Mouse (Mus musculus) layer of hippocampus, adult 11-12 months (tissue): ENCODE measurements around the gene Itpr2.

Experiments used
- DNase-seq: peaks from one replicate; pipeline ENCODE4 v3.0.0; 2022; ENCODE audit warnings: low spot score

The Itpr2 gene

GRCm38 (mm10) chr6:146501866-146502804 lies at the start of gene Itpr2:
Gene Itpr2, minus strand, starts transcription at chr6:146502223.
- DNase-seq, result peak; percentile 67

- no peak for DNase-seq
These were observed 49.3 kb upstream of the Itpr2 start for GRCm38 (mm10) chr6:146551326-146551725.

GRCm38 (mm10) chr6:146550421-146550820 lies 48.4 kb upstream of the Itpr2 start:
- no peak for DNase-seq

GRCm38 (mm10) chr6:146545289-146545865 lies 43.4 kb upstream of the Itpr2 start:
- no peak for DNase-seq

- DNase-seq, result no peak
These were observed 42.6 kb upstream of the Itpr2 start for GRCm38 (mm10) chr6:146544622-146545021.

- DNase-seq, result no peak
These were observed 38.4 kb upstream of the Itpr2 start for GRCm38 (mm10) chr6:146540386-146540785.

GRCm38 (mm10) chr6:146538661-146539060 lies 36.6 kb upstream of the Itpr2 start:
- no peak for DNase-seq

GRCm38 (mm10) chr6:146538071-146538470 lies 36.0 kb upstream of the Itpr2 start:
- no peak for DNase-seq

- no peak for DNase-seq
These were observed 35.1 kb upstream of the Itpr2 start for GRCm38 (mm10) chr6:146537111-146537510.

- DNase-seq, result no peak
These were observed 33.5 kb upstream of the Itpr2 start for GRCm38 (mm10) chr6:146535501-146535900.

- DNase-seq, result no peak
These were observed 31.1 kb upstream of the Itpr2 start for GRCm38 (mm10) chr6:146533146-146533545.

GRCm38 (mm10) chr6:146530769-146531168 lies 28.7 kb upstream of the Itpr2 start:
- DNase-seq, result no peak

- no peak for DNase-seq
These were observed 28.3 kb upstream of the Itpr2 start for GRCm38 (mm10) chr6:146530363-146530762.

- DNase-seq, result no peak
These were observed 25.5 kb upstream of the Itpr2 start for GRCm38 (mm10) chr6:146527537-146527936.

- DNase-seq, result no peak
These were observed 23.5 kb upstream of the Itpr2 start for GRCm38 (mm10) chr6:146525500-146525899.

- no peak for DNase-seq
These were observed 19.6 kb upstream of the Itpr2 start for GRCm38 (mm10) chr6:146521456-146522245.

- DNase-seq, result no peak
These were observed 17.0 kb upstream of the Itpr2 start for GRCm38 (mm10) chr6:146519019-146519418.

- no peak for DNase-seq
These were observed 13.9 kb upstream of the Itpr2 start for GRCm38 (mm10) chr6:146515936-146516335.

- DNase-seq, result no peak
These were observed 12.5 kb upstream of the Itpr2 start for GRCm38 (mm10) chr6:146514531-146514948.

- no peak for DNase-seq
These were observed 11.9 kb upstream of the Itpr2 start for GRCm38 (mm10) chr6:146513899-146514298.

GRCm38 (mm10) chr6:146513384-146513783 lies 11.4 kb upstream of the Itpr2 start:
- no peak for DNase-seq

- no peak for DNase-seq
These were observed 9.5 kb upstream of the Itpr2 start for GRCm38 (mm10) chr6:146511511-146511910.

GRCm38 (mm10) chr6:146509891-146510290 lies 7.9 kb upstream of the Itpr2 start:
- DNase-seq, result no peak
